Mouse (Mus musculus): ENCODE data around the gene Olfr1278.
"Not testable (repeated sequence)": the region's sequence is repeated elsewhere in the genome, so short reads cannot be mapped to it uniquely, and the experiment has no call there.

Gene Olfr1278

DNA sequence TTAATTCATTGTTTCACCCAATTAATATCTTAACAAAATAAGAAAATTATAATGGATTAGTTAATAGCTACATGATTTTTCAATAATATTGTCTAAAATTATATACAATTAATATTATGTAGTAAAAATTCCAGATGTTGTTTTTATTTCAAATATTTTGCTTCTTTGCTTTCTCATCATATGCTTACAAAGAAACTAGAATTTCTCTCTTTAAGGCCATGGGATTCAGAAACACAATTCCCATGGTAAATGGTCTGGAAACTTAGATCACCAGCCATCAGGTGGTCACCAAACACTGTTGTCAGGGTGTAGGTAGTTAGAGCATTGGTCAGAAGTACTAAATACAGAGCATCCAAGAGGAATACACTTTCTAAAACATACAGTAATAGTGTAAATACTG is at the start of gene Olfr1278:
Gene Olfr1278 (plus strand): TSS at position 301 of the 400 bp plus-strand sequence.
- no peak for DNase-seq (ENCODE audit: low read depth, low spot score)

DNA sequence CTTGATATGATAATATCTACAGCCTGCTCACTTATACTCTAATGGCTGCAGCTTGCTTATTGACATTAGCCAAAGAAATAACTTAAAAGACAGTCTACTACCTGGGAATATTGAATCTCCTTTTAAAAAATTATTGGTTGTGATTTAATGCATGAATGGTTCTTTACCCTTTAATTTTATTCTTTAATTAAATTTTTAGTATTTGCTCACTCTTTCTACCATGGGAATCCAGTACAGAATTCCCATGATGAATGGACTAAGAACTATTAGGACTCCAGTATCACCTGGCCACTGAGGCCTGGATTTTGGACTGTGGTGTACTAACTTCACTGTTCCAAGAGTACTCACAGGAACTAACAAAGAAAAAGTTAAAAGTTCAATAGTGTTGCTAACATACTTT is 35.7 kb upstream of the Olfr1278 start, which contains the start of gene Olfr1276:
Gene Olfr1276 (plus strand): TSS at position 301 of the 400 bp plus-strand sequence.
- DNase-seq (ENCODE audit: low read depth, low spot score) = no peak

DNA sequence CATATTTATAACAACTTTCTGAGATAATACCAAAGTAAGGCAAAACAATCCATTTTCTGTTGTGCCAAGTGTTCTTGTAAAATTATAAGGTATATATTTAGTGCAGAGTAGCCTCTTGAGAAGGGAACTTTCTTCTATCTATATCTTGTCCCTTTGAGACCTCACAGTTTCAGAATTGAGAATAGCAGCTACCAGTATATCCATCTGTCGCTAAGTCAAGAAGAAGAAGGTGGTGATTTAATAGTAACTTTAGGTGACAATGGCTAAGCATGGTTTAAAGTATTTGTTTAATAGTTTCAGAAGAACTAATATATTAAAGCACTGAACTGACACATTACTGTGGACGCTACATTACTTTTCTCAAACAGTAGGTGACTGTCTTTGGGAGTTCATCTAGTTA is 15.9 kb upstream of the Olfr1278 start, which contains the start of gene Olfr1277:
Gene Olfr1277 (minus strand): TSS at position 101 of the 400 bp plus-strand sequence.
- DNase-seq (ENCODE audit: low read depth, low spot score) = no peak

DNA sequence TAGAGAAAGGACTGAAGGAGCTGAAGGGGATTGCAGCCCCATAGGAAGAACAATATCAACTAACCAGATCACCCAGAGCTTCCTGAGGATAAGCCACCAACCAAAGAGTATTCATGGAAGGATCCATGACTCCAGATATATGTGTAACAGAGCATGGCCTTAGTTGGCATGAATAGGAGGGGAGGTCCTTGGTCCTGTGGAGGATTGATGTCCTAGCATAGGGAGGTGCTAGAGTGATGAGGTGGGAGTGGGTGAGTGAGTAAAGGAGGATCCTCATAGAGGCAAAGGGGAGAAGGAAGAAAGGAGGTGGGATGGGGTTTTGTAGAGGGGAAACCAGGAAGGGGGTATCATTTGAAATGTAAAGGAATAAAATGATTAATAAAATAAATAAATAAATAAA is 8.6 kb downstream of the Olfr1278 start:
- no peak for DNase-seq (ENCODE audit: low read depth, low spot score)

DNA sequence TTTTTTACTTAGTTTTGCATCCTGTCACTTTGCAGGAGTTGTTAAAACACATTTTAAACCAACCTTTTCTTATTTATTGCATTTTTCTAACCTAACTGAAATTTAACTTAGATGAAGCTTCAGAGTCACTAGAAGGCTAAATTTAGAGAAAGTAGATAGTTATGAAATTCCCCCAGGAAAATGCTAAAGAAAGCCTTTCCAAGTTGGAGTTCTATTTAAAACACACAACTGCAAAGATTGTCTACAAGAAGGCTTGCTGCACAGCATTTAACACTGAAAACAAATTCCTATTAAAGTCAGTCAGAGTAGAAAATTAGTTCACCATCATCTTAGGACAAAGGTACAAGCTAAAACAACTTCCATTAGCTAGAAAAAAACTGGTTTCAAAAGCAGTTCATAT is 10.4 kb downstream of the Olfr1278 start, which contains the start of gene Olfr1279:
Gene Olfr1279 (plus strand): TSS at position 262 of the 400 bp plus-strand sequence.
- DNase-seq (ENCODE audit: low read depth, low spot score) = no peak

DNA sequence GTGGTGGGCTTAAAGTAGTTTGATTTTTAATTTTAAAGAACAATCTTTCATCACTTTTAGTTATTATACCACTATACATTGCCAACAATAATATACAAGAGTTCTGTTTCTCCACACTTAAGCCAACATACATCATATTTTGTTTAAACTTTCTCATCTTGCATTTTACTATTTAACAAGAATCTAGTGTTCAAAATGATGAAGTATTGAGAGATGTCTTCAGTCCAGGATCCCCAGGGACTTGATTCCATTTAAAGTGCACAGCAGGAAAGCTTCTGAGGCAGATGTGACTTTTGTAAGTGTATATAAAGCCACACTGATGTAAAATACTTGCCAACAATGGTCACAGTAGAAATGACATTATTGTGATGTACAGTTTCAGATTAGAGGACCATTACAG is 23.8 kb downstream of the Olfr1278 start, which contains the start of gene Olfr1280:
Gene Olfr1280 (plus strand): TSS at position 301 of the 400 bp plus-strand sequence.
- DNase-seq (ENCODE audit: low read depth, low spot score) = no peak

DNA sequence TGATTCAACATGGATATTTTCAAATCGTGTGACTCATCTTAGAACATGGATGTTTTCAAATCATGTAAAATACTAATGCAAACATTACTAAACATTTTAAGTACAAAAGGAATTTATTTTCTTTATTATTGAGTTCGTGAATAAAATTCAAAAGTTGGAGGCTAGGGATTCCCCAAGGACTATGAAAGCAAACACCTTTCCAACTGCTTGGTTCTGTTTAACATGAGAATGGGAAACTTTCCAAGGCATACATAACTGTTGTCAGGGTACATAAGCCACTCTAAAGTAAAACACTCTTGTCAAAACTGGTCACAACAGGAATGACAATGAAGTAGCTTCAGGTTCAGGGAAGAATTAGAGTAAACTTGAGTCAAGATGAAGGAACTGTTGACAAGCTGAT is 36.3 kb downstream of the Olfr1278 start, which contains the start of gene Olfr1281:
Gene Olfr1281 (plus strand): TSS at position 301 of the 400 bp plus-strand sequence.
- DNase-seq (ENCODE audit: low read depth, low spot score) = no peak

DNA sequence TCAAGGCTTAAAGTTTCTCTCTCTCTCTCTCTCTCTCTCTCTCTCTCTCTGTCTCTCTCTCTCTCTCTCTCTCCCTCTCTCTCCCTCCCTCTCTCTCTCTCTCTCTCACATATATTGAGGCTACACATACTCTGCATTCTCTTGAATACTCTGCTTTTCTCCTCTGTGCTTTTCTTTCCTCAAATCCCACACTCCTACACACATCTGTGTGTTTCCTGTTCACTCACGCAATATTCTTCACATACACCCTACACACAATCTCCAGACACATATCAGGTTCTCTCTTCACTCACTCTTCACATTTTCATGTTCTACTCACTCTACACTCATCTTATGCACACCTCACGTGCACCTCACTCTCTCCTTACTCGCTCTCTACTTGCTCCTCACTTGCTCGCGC is 43.8 kb downstream of the Olfr1278 start:
- not testable (repeated sequence) for DNase-seq (ENCODE audit: low read depth, low spot score)

DNA sequence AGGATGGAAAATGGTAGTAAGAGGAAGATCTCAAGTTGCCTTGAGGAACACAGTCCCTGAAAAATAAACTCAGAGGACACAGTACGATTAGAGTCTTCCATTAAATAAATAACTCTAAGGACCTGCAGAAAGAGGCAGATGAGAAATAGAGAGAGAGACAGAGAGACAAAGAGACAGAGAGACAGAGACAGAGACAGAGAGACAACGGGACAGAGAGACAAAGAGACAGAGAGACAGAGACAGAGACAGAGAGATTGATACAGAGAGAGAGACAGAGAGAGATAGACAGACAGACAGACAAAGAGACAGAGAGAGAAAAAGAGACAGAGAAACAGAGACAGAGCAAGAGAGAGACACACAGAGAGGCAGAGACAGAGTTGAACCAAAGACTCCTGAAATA is 46.0 kb downstream of the Olfr1278 start, which contains the start of gene Olfr1282:
Gene Olfr1282 (minus strand): TSS at position 101 of the 400 bp plus-strand sequence.
- no peak for DNase-seq (ENCODE audit: low read depth, low spot score)

All from 3T3-L1 (cell line).